Mouse (Mus musculus) cerebellum, adult 2 months (tissue): ENCODE measurements around the gene Spindoc.

ENCODE experiments used
- CTCF ChIP-seq: fragments of 200-500 bp; IDR thresholded peaks from 2 replicates; pipeline ENCODE4 v1.5.1; 2011; ENCODE audit warnings: low read depth, mild to moderate bottlenecking, control low read depth, low read length, moderate library complexity, borderline replicate concordance; ENCODE audit not compliant: insufficient read depth
- POLR2A ChIP-seq: fragments of 200-500 bp; IDR thresholded peaks from 2 replicates; pipeline ENCODE4 v1.6.1; 2011; ENCODE audit warnings: low read length, control low read depth, borderline replicate concordance; ENCODE audit not compliant: insufficient read depth

- TF ChIP-seq POLR2A (no peak), CTCF (no peak)
Observed at GRCm38 (mm10) chr19:7374491-7374890, 8.3 kb downstream of the Spindoc start.
